Mouse (Mus musculus): ENCODE results near the gene Cfap97d2. TPM values are rescaled to one million over a fixed set of nuclear protein-coding genes. Genes with fewer than 3 reads are reported as not detected.

Gene Cfap97d2
- polyA plus RNA-seq, 1 experiment from 2014 or later = 1.7 TPM

- Histone ChIP-seq H3K9me3 (ENCODE audit: control insufficient read depth, low read length) (no peaks in the 10 kb centered on the region), H3K4me3 (replicated peaks; ENCODE audit: low read length) (peak overlapping the region; percentile 83), H3K4me2 (replicated peaks) (peak overlapping the region; percentile 78), H3K27ac (no peak overlapping the region), H3K36me3 (replicated peaks; ENCODE audit: control insufficient read depth, insufficient read depth) (no peaks in the 10 kb centered on the region), H3K4me1 (replicated peaks; ENCODE audit: control insufficient read depth, insufficient read depth, low read length) (peaks cover 33% of the 10 kb centered on the region), H3K9ac (no peak overlapping the region), H3K27me3 (ENCODE audit: control insufficient read depth, insufficient read depth, low read length) (no peaks in the 10 kb centered on the region)
- no peak for DNase-seq (ENCODE audit: low spot score)
- no peak for ATAC-seq (ENCODE audit: low FRiP score)
- 49% methylated on average over 8 of the region's 8 CpGs for WGBS
Measured at GRCm38 (mm10) chr8:13678182-13678581, 27.5 kb upstream of the Cfap97d2 start.

- Histone ChIP-seq H3K4me2 (replicated peaks) (no peak overlapping the region), H3K4me1 (replicated peaks; ENCODE audit: control insufficient read depth, insufficient read depth, low read length) (no peaks in the 10 kb centered on the region), H3K27ac (no peak overlapping the region), H3K36me3 (replicated peaks; ENCODE audit: control insufficient read depth, insufficient read depth) (no peaks in the 10 kb centered on the region), H3K9ac (no peak overlapping the region), H3K4me3 (replicated peaks; ENCODE audit: low read length) (no peak overlapping the region), H3K27me3 (ENCODE audit: control insufficient read depth, insufficient read depth, low read length) (no peaks in the 10 kb centered on the region), H3K9me3 (ENCODE audit: control insufficient read depth, low read length) (no peaks in the 10 kb centered on the region)
- DNase-seq (ENCODE audit: low spot score) (no peak), ATAC-seq (ENCODE audit: low FRiP score) (no peak)
- 77% methylated on average over 7 of the region's 7 CpGs for WGBS
Measured at GRCm38 (mm10) chr8:13684131-13684530, 21.6 kb upstream of the Cfap97d2 start.

- H3K4me1 ChIP-seq (replicated peaks; ENCODE audit: control insufficient read depth, insufficient read depth, low read length) = no peaks in the 10 kb centered on the region
- no peak overlapping the region for H3K4me2 ChIP-seq (replicated peaks)
- no peaks in the 10 kb centered on the region for H3K9me3 ChIP-seq (ENCODE audit: control insufficient read depth, low read length)
- 90% methylated on average over 16 of the region's 16 CpGs for WGBS
- no peak overlapping the region for H3K27ac ChIP-seq
- DNase-seq (ENCODE audit: low spot score) (no peak), ATAC-seq (ENCODE audit: low FRiP score) (no peak)
- H3K27me3 ChIP-seq (ENCODE audit: control insufficient read depth, insufficient read depth, low read length) = no peaks in the 10 kb centered on the region
- no peaks in the 10 kb centered on the region for H3K36me3 ChIP-seq (replicated peaks; ENCODE audit: control insufficient read depth, insufficient read depth)
- no peak overlapping the region for H3K4me3 ChIP-seq (replicated peaks; ENCODE audit: low read length)
- H3K9ac ChIP-seq = no peak overlapping the region
Measured at GRCm38 (mm10) chr8:13685674-13686314, 19.9 kb upstream of the Cfap97d2 start.

GRCm38 (mm10) chr8:13686426-13686825 is 19.3 kb upstream of the Cfap97d2 start:
- Histone ChIP-seq H3K27me3 (ENCODE audit: control insufficient read depth, insufficient read depth, low read length) (no peaks in the 10 kb centered on the region), H3K27ac (no peak overlapping the region), H3K36me3 (replicated peaks; ENCODE audit: control insufficient read depth, insufficient read depth) (no peaks in the 10 kb centered on the region), H3K4me3 (replicated peaks; ENCODE audit: low read length) (no peak overlapping the region), H3K9ac (no peak overlapping the region), H3K9me3 (ENCODE audit: control insufficient read depth, low read length) (no peaks in the 10 kb centered on the region), H3K4me1 (replicated peaks; ENCODE audit: control insufficient read depth, insufficient read depth, low read length) (no peaks in the 10 kb centered on the region), H3K4me2 (replicated peaks) (no peak overlapping the region)
- DNase-seq (ENCODE audit: low spot score) = no peak
- no peak for ATAC-seq (ENCODE audit: low FRiP score)
- WGBS = 71% methylated on average over 7 of the region's 7 CpGs

- Histone ChIP-seq H3K36me3 (replicated peaks; ENCODE audit: control insufficient read depth, insufficient read depth) (no peaks in the 10 kb centered on the region), H3K9me3 (ENCODE audit: control insufficient read depth, low read length) (no peaks in the 10 kb centered on the region), H3K4me1 (replicated peaks; ENCODE audit: control insufficient read depth, insufficient read depth, low read length) (peaks cover 2% of the 10 kb centered on the region; the same call in 1 of the 2 replicates), H3K9ac (no peak overlapping the region), H3K4me2 (replicated peaks) (no peak overlapping the region), H3K27ac (no peak overlapping the region), H3K4me3 (replicated peaks; ENCODE audit: low read length) (no peak overlapping the region), H3K27me3 (ENCODE audit: control insufficient read depth, insufficient read depth, low read length) (no peaks in the 10 kb centered on the region)
- ATAC-seq (ENCODE audit: low FRiP score) (no peak), DNase-seq (ENCODE audit: low spot score) (no peak)
- 95% methylated on average over 8 of the region's 8 CpGs for WGBS
Measured at GRCm38 (mm10) chr8:13687101-13687717, 18.5 kb upstream of the Cfap97d2 start.

GRCm38 (mm10) chr8:13687941-13688340 is 17.7 kb upstream of the Cfap97d2 start:
- 79% methylated on average over 4 of the region's 4 CpGs for WGBS
- no peaks in the 10 kb centered on the region for H3K27me3 ChIP-seq (ENCODE audit: control insufficient read depth, insufficient read depth, low read length)
- no peak overlapping the region for H3K27ac ChIP-seq
- H3K9me3 ChIP-seq (ENCODE audit: control insufficient read depth, low read length) = no peaks in the 10 kb centered on the region
- H3K36me3 ChIP-seq (replicated peaks; ENCODE audit: control insufficient read depth, insufficient read depth) = no peaks in the 10 kb centered on the region
- no peak for ATAC-seq (ENCODE audit: low FRiP score)
- DNase-seq (ENCODE audit: low spot score) = no peak
- H3K9ac ChIP-seq = no peak overlapping the region
- peaks cover 7% of the 10 kb centered on the region; the same call in 1 of the 2 replicates for H3K4me1 ChIP-seq (replicated peaks; ENCODE audit: control insufficient read depth, insufficient read depth, low read length)
- no peak overlapping the region for H3K4me2 ChIP-seq (replicated peaks)
- H3K4me3 ChIP-seq (replicated peaks; ENCODE audit: low read length) = no peak overlapping the region

- Histone ChIP-seq H3K27me3 (ENCODE audit: control insufficient read depth, insufficient read depth, low read length) (no peaks in the 10 kb centered on the region), H3K4me1 (replicated peaks; ENCODE audit: control insufficient read depth, insufficient read depth, low read length) (peaks cover 7% of the 10 kb centered on the region; the same call in 1 of the 2 replicates), H3K9me3 (ENCODE audit: control insufficient read depth, low read length) (no peaks in the 10 kb centered on the region), H3K4me3 (replicated peaks; ENCODE audit: low read length) (no peak overlapping the region), H3K36me3 (replicated peaks; ENCODE audit: control insufficient read depth, insufficient read depth) (no peaks in the 10 kb centered on the region), H3K27ac (no peak overlapping the region), H3K9ac (no peak overlapping the region), H3K4me2 (replicated peaks) (no peak overlapping the region)
- ATAC-seq (ENCODE audit: low FRiP score) (no peak), DNase-seq (ENCODE audit: low spot score) (no peak)
- WGBS = 53% methylated on average over 6 of the region's 6 CpGs
Measured at GRCm38 (mm10) chr8:13688461-13688860, 17.2 kb upstream of the Cfap97d2 start.

GRCm38 (mm10) chr8:13689331-13689730 is 16.4 kb upstream of the Cfap97d2 start:
- peaks cover 7% of the 10 kb centered on the region; the same call in 1 of the 2 replicates for H3K4me1 ChIP-seq (replicated peaks; ENCODE audit: control insufficient read depth, insufficient read depth, low read length)
- DNase-seq (ENCODE audit: low spot score) (no peak), ATAC-seq (ENCODE audit: low FRiP score) (no peak)
- no peak overlapping the region for H3K4me3 ChIP-seq (replicated peaks; ENCODE audit: low read length)
- H3K9me3 ChIP-seq (ENCODE audit: control insufficient read depth, low read length) = no peaks in the 10 kb centered on the region
- H3K4me2 ChIP-seq (replicated peaks) = no peak overlapping the region
- no peak overlapping the region for H3K27ac ChIP-seq
- H3K9ac ChIP-seq = no peak overlapping the region
- WGBS = 89% methylated on average over 5 of the region's 5 CpGs
- H3K27me3 ChIP-seq (ENCODE audit: control insufficient read depth, insufficient read depth, low read length) = no peaks in the 10 kb centered on the region
- no peaks in the 10 kb centered on the region for H3K36me3 ChIP-seq (replicated peaks; ENCODE audit: control insufficient read depth, insufficient read depth)

GRCm38 (mm10) chr8:13692302-13693066 is 13.2 kb upstream of the Cfap97d2 start:
- ATAC-seq (ENCODE audit: low FRiP score) (peak; percentile 65; the same call in 1 of the 2 replicates), DNase-seq (ENCODE audit: low spot score) (peak; percentile 44)
- peaks cover 7% of the 10 kb centered on the region; the same call in 1 of the 2 replicates for H3K4me1 ChIP-seq (replicated peaks; ENCODE audit: control insufficient read depth, insufficient read depth, low read length)
- no peak overlapping the region for H3K4me2 ChIP-seq (replicated peaks)
- H3K36me3 ChIP-seq (replicated peaks; ENCODE audit: control insufficient read depth, insufficient read depth) = no peaks in the 10 kb centered on the region
- no peak overlapping the region for H3K9ac ChIP-seq
- no peaks in the 10 kb centered on the region for H3K27me3 ChIP-seq (ENCODE audit: control insufficient read depth, insufficient read depth, low read length)
- H3K4me3 ChIP-seq (replicated peaks; ENCODE audit: low read length) = no peak overlapping the region
- no peaks in the 10 kb centered on the region for H3K9me3 ChIP-seq (ENCODE audit: control insufficient read depth, low read length)
- H3K27ac ChIP-seq = peak overlapping the region; percentile 73
- WGBS = 30% methylated on average over 10 of the region's 10 CpGs
